Mouse (Mus musculus): ENCODE measurements around the gene Lpp.
"Not testable (repeated sequence)": the region's sequence is repeated elsewhere in the genome, so short reads cannot be mapped to it uniquely, and the experiment has no call there.

Gene Lpp

DNA sequence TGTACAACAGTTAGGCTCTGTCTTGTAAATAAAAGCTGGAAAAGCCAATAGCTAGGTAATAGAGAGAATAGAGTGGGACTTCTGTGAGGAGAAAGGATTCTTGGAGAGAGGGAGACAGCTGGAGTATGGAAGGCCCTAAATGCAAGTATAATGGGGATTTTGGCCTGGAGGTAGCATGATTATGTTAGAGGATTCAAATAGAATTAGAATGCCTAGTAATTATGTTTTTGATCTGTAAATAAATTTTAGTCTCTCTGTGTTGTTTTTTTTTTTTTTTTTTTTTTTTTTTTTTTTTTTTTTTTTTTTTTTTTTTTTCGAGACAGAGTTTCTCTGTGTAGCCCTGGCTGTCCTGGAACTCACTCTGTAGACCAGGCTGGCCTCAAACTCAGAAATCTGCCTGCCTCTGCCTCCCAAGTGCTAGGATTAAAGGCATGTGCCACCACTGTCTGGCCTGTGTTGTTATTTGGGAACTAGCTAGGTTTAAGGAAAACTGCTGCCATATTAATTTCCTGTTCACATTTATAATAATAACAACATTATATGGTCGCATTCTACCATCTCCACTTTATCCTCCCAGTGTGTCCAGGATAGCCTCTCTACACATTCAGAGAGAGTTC is 628.5 kb downstream of the Lpp start:
- not testable (repeated sequence) for DNase-seq

- no peak for DNase-seq
Measured at GRCm38 (mm10) chr16:25024591-25024990, 631.3 kb downstream of the Lpp start.

GRCm38 (mm10) chr16:25026191-25026590 is 632.9 kb downstream of the Lpp start:
- DNase-seq: no peak

GRCm38 (mm10) chr16:25029548-25029947 is 636.2 kb downstream of the Lpp start:
- DNase-seq: no peak

DNA sequence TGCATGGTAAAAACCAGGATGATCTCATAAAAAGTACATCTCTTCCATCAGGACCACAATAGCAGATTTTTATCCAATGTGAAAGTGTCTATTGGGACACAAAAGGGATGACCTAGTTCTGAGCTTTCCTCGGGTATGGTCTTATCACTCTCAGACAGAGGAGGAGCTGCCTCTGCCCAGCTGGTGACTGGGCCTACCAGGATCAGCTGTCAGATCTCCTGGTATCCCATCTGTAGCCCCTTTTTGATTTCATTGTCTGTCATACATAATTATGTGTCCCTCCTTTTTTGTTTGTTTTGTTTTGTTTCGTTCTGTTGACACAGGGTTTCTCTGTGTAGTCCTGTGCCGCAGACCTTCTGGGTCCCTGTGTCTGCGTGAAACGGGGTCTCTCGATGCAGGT is 644.1 kb downstream of the Lpp start:
- no peak for DNase-seq

- DNase-seq: no peak
Measured at GRCm38 (mm10) chr16:25038529-25038928, 645.2 kb downstream of the Lpp start.

- peak; percentile 62 for DNase-seq
Measured at GRCm38 (mm10) chr16:25039904-25040303, 646.6 kb downstream of the Lpp start.

- DNase-seq: no peak
Measured at GRCm38 (mm10) chr16:25041165-25041564, 647.9 kb downstream of the Lpp start.

GRCm38 (mm10) chr16:25041855-25042529 is 648.7 kb downstream of the Lpp start:
- DNase-seq: no peak

Data from layer of hippocampus, adult 9-11 months (tissue).